Mouse (Mus musculus) embryonic facial prominence, embryonic 13.5 days (tissue): ENCODE results near the gene Greb1. TPM values are rescaled to one million over a fixed set of nuclear protein-coding genes. Genes with fewer than 3 reads are reported as not detected.
A peak's percentile ranks its signal among the peaks of the same experiment; 100 is the strongest.

Experiments used
- ATAC-seq: fragments of 200-750 bp; cut with Nextera tagmentation; 2 replicates; pipeline ENCODE4 v1.8.0; 2017; ENCODE audit warnings: low read depth; ENCODE audit not compliant: insufficient number of reproducible peaks, insufficient read depth, low FRiP score, low TSS enrichment
- H3K27ac ChIP-seq: fragments of 300-500 bp; sonication (generic); 2 replicates; pipeline ENCODE4 v1.5.1; 2015; ENCODE audit warnings: moderate library complexity, mild to moderate bottlenecking, inconsistent platforms
- H3K27me3 ChIP-seq: fragments of 300-500 bp; sonication (generic); 2 replicates; pipeline ENCODE4 v1.6.1; 2015; ENCODE audit warnings: mild to moderate bottlenecking, inconsistent platforms
- H3K36me3 ChIP-seq: fragments of 300-500 bp; sonication (generic); 2 replicates; pipeline ENCODE4 v1.6.1; 2015; ENCODE audit warnings: mild to moderate bottlenecking, inconsistent platforms
- H3K4me1 ChIP-seq: fragments of 300-500 bp; sonication (generic); 2 replicates; pipeline ENCODE4 v1.6.1; 2015; ENCODE audit warnings: inconsistent platforms
- H3K4me2 ChIP-seq: fragments of 300-500 bp; sonication (generic); 2 replicates; pipeline ENCODE4 v1.6.1; 2015; ENCODE audit warnings: moderate library complexity, mild to moderate bottlenecking, inconsistent platforms
- H3K4me3 ChIP-seq: fragments of 300-500 bp; sonication (generic); 2 replicates; pipeline ENCODE4 v1.5.1; 2015; ENCODE audit warnings: mild to moderate bottlenecking, inconsistent platforms
- H3K9ac ChIP-seq: fragments of 300-500 bp; sonication (generic); 2 replicates; pipeline ENCODE4 v1.6.1; 2015; ENCODE audit warnings: mild to moderate bottlenecking, inconsistent platforms
- H3K9me3 ChIP-seq: fragments of 300-500 bp; sonication (generic); 2 replicates; pipeline ENCODE4 v1.6.1; 2016; ENCODE audit warnings: inconsistent platforms
- WGBS: fragments of 180-500 bp; shearing (Covaris S2); methylation state at CpG from one replicate; pipeline ENCODE4 v1.1.7; 2015; ENCODE audit warnings: mixed read lengths; 5-methylcytosine and 5-hydroxymethylcytosine counted together
- polyA plus RNA-seq: library from polyadenylated mRNA; unstranded; fragments of >200 nt; fragmentation: Nextera tagmentation; extraction: Ambion mirVana; gene quantifications from 2 replicates; pipeline ENCODE4 v1.2.1, GENCODE M21; 2015

Greb1 gene
- polyA plus RNA-seq, 1 experiment from 2014 or later = 2.8 TPM

DNA sequence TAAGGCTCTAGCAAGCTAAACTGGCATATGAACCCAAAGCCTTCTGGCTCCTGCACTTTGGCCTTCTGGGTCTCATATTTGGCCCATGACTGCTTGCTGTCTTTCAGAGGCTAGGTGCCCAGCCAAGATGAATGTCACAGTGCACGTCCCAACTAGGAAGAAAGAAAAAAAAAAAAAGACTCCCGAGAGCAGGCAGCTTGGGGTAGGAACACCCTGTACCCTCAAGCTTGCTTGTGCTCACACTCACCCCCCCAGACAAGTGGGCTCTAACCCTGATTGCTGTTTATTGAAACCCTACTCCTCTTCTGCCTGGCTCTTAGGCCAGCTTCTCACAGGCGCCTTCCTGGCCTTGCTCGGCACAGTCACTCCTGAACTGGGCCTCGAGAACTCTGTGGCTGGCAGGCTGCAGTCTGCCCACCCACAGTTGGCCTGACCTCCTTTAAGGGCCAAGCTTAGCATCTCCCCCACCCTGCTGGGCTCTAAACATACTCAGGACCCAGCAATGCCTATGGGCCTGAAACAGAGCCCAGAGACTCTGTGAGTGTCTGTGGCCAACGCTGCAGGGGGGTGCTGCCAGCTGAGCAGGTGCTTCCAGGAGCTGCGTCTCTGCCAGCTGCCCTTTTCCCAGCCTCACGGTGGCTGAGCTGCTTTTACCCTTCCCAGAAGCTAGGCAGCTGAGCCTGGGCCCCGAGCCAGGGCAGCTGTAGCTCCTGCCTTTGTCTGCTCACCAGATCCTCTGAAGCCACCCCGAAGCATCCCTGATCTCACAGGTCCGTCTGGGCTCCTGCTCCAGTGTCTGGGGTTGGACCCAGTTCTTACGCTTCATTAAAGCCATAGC, 157.0 kb downstream of the Greb1 start:
- 0 out of 2 replicates have a peak overlapping the region, but pooled peaks have one; percentile 7 for H3K9ac ChIP-seq
- H3K4me2 ChIP-seq = no peak overlapping the region
- WGBS = 37% methylated on average over 12 of the region's 12 CpGs

DNA sequence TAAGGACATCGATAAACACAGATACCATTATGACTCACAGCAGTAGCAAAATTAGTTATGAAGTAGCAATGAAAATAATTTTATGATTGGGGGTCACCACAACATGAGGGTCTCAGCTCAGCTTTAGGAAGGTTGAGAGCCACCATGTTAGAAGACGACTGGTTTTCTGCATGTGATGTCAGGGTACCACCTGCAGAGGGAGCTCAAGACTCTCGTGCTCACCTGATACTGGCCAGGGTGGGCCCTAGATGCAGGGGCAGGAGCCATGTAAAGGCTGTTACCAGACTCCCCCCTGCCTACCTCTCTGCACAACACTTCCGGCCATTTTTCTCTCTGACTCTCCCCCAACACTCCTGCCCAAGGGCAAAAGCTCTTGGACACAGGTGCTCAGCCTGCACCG, 158.7 kb downstream of the Greb1 start:
- WGBS = 63% methylated on average over 5 of the region's 5 CpGs
- no peak overlapping the region for H3K9ac ChIP-seq
- no peak overlapping the region for H3K4me2 ChIP-seq
- no peaks in the 10 kb centered on the region for H3K9me3 ChIP-seq
- no peaks in the 10 kb centered on the region for H3K27me3 ChIP-seq
- no peak for ATAC-seq
- no peak overlapping the region for H3K4me3 ChIP-seq
- H3K27ac ChIP-seq = no peak overlapping the region
- H3K36me3 ChIP-seq = no peaks in the 10 kb centered on the region
- H3K4me1 ChIP-seq = peaks cover 8% of the 10 kb centered on the region

More for the DNA sequence above, 157.0 kb downstream of the Greb1 start:
- H3K4me1 ChIP-seq = peaks cover 8% of the 10 kb centered on the region
- H3K4me3 ChIP-seq = no peak overlapping the region
- 0 out of 2 replicates have a peak overlapping the region, but pooled peaks have one; percentile 39 for H3K27ac ChIP-seq
- ATAC-seq = peak; percentile 49; the same call in 1 of the 2 replicates
- H3K36me3 ChIP-seq = no peaks in the 10 kb centered on the region
- no peaks in the 10 kb centered on the region for H3K9me3 ChIP-seq
- H3K27me3 ChIP-seq = no peaks in the 10 kb centered on the region

DNA sequence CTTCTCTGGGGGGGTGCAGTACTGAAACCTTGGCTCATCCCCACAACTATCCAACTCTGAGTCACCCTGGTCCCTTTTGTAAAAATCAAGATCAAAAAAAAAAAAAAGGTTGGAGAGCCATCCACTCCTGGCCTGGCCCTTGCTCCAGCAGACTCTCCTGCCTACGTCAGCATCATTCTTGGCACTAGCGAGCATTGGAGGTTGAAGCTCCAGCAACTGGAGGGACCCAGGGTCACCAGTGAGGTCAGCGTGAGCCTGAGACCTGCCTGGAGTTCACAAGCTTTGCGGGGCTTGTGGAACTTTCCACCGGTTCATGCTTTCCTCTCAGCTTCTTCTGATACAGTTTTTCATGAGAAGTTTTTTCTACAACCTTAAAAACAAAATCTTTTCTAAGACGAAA, 160.6 kb downstream of the Greb1 start:
- Histone ChIP-seq H3K9me3 (no peaks in the 10 kb centered on the region), H3K4me1 (peaks cover 8% of the 10 kb centered on the region), H3K9ac (no peak overlapping the region), H3K4me3 (no peak overlapping the region), H3K36me3 (no peaks in the 10 kb centered on the region), H3K27ac (no peak overlapping the region), H3K27me3 (no peaks in the 10 kb centered on the region), H3K4me2 (no peak overlapping the region)
- 83% methylated on average over 6 of the region's 6 CpGs for WGBS
- no peak for ATAC-seq

- no peaks in the 10 kb centered on the region for H3K36me3 ChIP-seq
- no peak overlapping the region for H3K4me3 ChIP-seq
- H3K27ac ChIP-seq = no peak overlapping the region
- H3K9me3 ChIP-seq = no peaks in the 10 kb centered on the region
- no peaks in the 10 kb centered on the region for H3K27me3 ChIP-seq
- H3K4me2 ChIP-seq = no peak overlapping the region
- ATAC-seq = no peak
- no peak overlapping the region for H3K9ac ChIP-seq
- H3K4me1 ChIP-seq = peaks cover 8% of the 10 kb centered on the region
- WGBS = 68% methylated on average over 12 of the region's 12 CpGs
Observed at GRCm38 (mm10) chr12:16639078-16639771, 161.5 kb downstream of the Greb1 start.

GRCm38 (mm10) chr12:16635816-16636215, 164.9 kb downstream of the Greb1 start:
- Histone ChIP-seq H3K9me3 (no peaks in the 10 kb centered on the region), H3K4me3 (no peak overlapping the region), H3K9ac (no peak overlapping the region), H3K27ac (no peak overlapping the region), H3K4me1 (no peaks in the 10 kb centered on the region), H3K27me3 (no peaks in the 10 kb centered on the region), H3K4me2 (no peak overlapping the region), H3K36me3 (no peaks in the 10 kb centered on the region)
- WGBS = 74% methylated on average over 6 of the region's 6 CpGs
- ATAC-seq = no peak

- Histone ChIP-seq H3K27ac (no peak overlapping the region), H3K4me2 (no peak overlapping the region), H3K4me3 (no peak overlapping the region), H3K27me3 (no peaks in the 10 kb centered on the region), H3K4me1 (no peaks in the 10 kb centered on the region), H3K9me3 (no peaks in the 10 kb centered on the region), H3K9ac (no peak overlapping the region), H3K36me3 (no peaks in the 10 kb centered on the region)
- ATAC-seq = no peak
- 54% methylated on average over 14 of the region's 14 CpGs for WGBS
Observed at GRCm38 (mm10) chr12:16634075-16634813, 166.4 kb downstream of the Greb1 start.

- WGBS = 88% methylated on average over 6 of the region's 6 CpGs
- H3K4me2 ChIP-seq = no peak overlapping the region
- H3K4me1 ChIP-seq = no peaks in the 10 kb centered on the region
- no peak for ATAC-seq
- H3K27ac ChIP-seq = no peak overlapping the region
- no peak overlapping the region for H3K9ac ChIP-seq
- H3K36me3 ChIP-seq = no peaks in the 10 kb centered on the region
- no peak overlapping the region for H3K4me3 ChIP-seq
- H3K27me3 ChIP-seq = no peaks in the 10 kb centered on the region
- no peaks in the 10 kb centered on the region for H3K9me3 ChIP-seq
Observed at GRCm38 (mm10) chr12:16633235-16633634, 167.5 kb downstream of the Greb1 start.

- Histone ChIP-seq H3K4me1 (no peaks in the 10 kb centered on the region), H3K9ac (no peak overlapping the region), H3K9me3 (no peaks in the 10 kb centered on the region), H3K4me2 (no peak overlapping the region), H3K27me3 (no peaks in the 10 kb centered on the region), H3K27ac (no peak overlapping the region), H3K4me3 (no peak overlapping the region), H3K36me3 (no peaks in the 10 kb centered on the region)
- WGBS = 53% methylated on average over 2 of the region's 2 CpGs
- no peak for ATAC-seq
Observed at GRCm38 (mm10) chr12:16631423-16631822, 169.3 kb downstream of the Greb1 start.

GRCm38 (mm10) chr12:16630866-16631185, 169.9 kb downstream of the Greb1 start:
- Histone ChIP-seq H3K4me2 (no peak overlapping the region), H3K9ac (no peak overlapping the region), H3K9me3 (no peaks in the 10 kb centered on the region), H3K27me3 (no peaks in the 10 kb centered on the region), H3K4me3 (no peak overlapping the region), H3K36me3 (no peaks in the 10 kb centered on the region), H3K27ac (no peak overlapping the region), H3K4me1 (no peaks in the 10 kb centered on the region)
- 90% methylated on average over 1 of the region's 1 CpGs for WGBS
- no peak for ATAC-seq

GRCm38 (mm10) chr12:16630152-16630865, 170.4 kb downstream of the Greb1 start:
- WGBS = 72% methylated on average over 7 of the region's 7 CpGs
- Histone ChIP-seq H3K4me3 (no peak overlapping the region), H3K9me3 (no peaks in the 10 kb centered on the region), H3K4me2 (no peak overlapping the region), H3K36me3 (no peaks in the 10 kb centered on the region), H3K27ac (no peak overlapping the region), H3K27me3 (no peaks in the 10 kb centered on the region), H3K4me1 (no peaks in the 10 kb centered on the region), H3K9ac (no peak overlapping the region)
- ATAC-seq = no peak
